Mouse (Mus musculus): Measurements from ENCODE around the gene Snapc4.
A peak's percentile ranks its signal among the peaks of the same experiment; 100 is the strongest.

The Snapc4 gene

DNA sequence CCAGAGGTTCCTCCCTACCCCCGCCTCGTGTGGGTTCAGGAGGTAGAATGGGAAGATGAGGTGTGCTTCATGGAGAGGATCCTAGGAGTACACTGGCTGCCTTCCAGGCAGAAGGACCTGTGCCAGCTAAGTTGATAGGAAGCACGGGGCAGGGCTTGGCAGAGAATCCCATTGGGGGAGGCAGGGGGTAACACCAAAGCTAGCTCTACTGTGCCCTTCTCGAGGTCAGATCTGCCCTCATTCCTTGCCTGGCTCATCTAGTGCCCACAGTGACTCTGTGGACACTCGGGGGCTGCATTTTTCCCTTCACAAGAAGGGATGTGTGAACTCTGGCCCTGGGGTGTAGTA lies 41.3 kb downstream of the Snapc4 start:
- DNase-seq (ENCODE audit: low spot score), result no peak

DNA sequence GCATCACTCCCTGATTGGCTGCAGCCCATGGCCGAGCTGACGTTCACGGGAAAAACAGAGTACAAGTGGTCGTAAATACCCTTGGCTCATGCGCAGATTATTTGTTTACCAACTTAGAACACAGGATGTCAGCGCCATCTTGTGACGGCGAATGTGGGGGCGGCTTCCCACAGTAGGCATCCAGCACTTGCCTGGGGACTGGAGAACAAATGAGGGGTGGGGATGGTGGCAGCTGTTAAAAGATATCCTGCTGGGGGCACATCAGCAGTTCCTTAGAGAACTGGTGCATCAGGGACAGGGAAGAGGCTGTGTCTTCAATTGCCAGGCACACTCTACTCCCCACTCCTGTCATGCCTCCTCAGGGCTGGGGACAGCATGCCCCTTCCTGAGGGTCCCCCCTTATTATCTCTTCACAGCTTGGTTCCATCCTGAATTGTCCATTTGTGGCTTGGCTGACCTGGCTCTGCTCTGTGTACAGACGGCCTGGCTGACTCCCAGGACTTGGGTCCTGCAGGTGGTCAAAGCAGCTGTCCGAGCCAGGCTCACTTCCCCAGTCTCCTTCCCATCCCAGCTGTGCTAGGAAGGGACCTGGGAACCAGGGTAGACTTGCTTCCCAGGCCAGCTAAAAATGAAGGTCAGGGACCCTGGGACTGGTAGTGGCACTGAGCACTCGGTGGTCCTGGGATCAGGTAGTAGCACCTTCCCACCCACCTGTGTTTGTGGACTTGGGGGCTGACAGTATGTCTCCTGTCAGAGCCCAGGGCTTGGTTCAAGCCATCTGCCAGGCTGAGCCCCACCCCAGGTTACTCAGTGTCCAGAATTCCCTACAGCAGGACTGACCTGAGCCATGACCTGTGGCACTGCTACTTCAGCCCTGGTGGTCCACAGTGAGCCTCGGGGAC lies 41.9 kb downstream of the Snapc4 start:
- DNase-seq (ENCODE audit: low spot score), result no peak

DNA sequence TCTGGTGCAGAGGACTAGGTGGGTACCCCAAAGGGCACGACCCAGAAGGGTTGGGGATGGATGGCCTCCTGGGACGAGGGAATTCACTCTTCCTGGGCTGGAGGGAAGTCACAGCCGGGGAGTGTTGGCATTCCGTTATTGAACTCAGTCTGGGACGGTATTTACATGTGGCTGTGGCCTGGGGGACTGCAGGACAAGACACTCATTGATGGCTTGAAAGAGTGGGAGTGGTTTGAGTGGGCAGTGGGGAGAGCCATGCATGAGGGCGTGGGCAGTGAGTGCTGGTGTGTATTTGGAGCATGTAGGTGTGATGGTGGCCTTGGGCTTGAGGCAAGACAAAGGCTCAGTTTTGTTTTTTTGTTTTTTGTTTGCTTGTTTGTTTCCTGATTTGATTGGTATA lies 49.8 kb downstream of the Snapc4 start:
- no peak for DNase-seq (ENCODE audit: low spot score)

DNA sequence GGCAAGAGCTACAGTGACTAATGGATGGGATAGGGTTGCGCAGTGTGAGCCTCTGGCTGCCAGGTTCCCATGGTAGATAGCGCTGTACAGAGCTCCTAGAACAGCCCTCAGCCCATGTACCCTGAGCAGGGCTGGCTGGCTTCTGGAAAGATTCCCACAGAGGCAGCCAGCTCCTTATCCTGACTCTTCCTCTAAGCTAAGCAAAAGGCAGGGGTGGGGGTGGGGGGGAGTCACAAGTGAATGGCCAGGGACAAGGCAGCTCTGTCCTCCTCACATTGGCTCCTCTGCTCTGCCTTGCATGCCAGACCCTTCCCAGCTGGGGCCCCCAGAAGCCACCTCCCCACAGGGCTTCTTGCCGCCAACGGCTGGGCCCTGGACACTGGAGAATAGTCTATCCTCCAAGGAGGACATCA lies 50.4 kb downstream of the Snapc4 start:
- no peak for DNase-seq (ENCODE audit: low spot score)

DNA sequence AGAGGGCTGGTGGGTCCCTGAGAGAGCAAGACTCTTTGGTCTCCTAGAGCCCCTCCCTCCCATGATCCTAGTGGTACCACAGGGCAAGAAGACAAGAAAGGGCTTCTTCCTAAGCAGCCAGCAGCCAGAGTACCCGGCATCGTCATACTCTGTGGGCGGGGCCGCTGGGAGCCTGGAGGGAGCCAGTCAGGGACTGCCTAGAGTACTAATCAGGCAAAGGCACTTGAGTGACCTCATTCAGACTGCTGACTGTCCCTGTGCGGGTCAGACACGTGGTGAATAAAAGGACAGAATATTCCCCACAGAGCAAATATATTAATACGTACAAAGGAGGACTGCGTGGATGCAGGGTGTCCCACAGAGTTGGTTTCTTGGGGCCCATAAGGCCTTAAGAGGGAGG lies 51.1 kb downstream of the Snapc4 start:
- DNase-seq (ENCODE audit: low spot score), result no peak

DNA sequence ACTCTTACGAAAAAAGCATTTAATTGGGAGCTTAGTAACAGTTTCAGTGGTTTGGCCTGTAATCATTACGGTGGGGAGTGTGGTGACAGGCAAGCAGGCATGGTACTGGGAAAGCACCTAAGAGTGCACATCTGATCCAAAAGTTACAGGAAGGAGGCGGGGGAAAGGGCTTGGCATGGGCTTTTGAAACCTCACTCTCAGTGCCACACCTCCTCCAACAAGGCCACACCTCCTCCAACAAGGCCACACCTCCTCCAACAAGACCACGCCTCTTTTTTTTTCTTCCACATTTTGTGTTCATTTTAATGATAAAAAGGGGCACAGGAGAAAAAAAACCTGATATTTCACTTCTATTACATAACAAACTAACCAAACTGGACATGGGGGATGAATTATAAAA lies 52.6 kb downstream of the Snapc4 start:
- no peak for DNase-seq (ENCODE audit: low spot score)

DNA sequence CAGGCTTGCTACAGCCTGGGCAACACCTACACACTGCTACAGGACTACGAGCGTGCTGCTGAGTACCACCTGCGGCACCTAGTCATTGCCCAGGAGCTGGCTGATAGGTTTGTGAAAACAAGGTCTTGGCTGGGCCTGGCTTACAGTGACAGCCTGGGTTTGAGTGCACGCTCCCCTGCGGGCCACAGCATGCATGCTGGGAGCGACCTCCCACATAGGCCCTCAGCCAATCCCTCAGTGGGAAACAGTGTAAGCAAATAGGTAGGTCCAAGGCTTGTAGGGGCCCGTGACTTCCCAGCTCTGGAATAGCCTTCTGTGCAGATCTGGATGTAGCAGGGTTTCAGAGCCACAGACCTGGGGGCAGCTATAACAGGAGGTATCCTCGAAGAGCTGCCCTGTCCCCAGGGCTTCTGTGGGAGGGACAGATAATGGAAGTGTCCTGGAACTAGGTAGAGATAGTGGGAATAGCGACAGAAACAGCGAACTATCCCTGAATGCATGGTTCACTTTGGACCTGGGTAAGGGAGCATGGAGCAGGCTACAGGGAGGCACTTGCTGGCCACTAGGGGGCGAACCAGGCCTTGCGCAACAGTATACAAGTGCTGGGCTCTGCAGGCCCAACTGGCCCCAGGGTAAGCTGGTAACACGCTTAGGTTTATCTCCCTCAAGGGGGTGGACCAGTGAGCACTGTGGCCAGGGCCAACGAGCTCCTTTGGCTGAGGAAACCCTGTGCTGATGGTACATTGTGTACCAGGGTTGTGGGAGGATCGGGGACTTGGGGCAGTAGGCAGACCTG lies 54.9 kb downstream of the Snapc4 start:
- DNase-seq (ENCODE audit: low spot score), result no peak

DNA sequence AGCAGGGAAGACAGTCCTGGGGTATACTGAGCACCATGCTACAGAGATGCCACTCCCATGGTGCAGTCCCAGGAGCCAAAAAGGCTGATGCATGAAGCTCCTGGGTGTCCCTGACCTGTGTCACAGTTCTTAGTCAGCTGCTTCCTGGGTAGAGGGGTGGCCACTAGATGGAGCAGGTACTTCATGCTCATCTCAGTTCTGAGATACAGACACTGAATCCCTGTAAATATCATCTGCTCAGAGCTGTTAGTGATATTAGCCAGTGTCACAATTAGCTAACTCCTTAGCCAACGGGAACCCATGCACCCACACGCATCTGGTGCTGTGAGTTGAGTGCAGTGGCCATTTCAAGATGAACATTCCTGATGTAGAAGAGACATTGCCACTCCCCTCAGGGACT lies 55.5 kb downstream of the Snapc4 start:
- DNase-seq (ENCODE audit: low spot score), result no peak

DNA sequence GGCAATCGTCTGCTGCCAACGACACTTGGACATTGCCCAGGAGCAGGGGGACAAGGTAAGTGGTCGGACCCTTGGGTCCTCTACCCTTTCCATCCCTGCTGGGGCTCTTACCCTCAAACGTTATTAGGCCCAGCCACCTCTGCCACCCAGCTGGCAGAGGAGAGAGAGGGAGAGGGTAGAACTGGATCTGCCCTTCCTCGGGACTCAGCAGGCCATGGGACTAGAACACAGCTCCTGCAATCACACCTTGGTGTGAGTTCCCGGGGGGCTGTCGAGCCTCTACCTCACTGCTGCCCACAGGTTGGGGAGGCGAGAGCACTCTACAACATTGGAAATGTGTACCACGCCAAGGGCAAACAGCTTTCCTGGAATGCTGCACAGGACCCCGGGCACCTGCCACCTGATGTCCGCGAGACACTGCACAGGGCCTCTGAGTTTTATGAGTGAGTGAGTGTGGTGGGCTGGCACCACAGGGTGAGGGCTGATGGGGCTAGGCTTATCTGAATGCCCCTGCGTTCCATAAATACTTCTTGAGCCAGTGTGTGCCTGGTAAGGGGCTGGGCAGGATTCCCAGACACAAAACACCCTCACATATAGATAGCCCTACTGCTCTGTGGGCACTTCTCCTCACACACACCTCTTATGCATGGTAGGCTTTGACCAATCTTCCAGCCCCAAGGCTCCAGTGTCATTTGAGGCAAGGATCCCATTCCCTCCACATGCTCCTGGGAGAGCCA lies 56.7 kb downstream of the Snapc4 start:
- DNase-seq (ENCODE audit: low spot score), result no peak

DNA sequence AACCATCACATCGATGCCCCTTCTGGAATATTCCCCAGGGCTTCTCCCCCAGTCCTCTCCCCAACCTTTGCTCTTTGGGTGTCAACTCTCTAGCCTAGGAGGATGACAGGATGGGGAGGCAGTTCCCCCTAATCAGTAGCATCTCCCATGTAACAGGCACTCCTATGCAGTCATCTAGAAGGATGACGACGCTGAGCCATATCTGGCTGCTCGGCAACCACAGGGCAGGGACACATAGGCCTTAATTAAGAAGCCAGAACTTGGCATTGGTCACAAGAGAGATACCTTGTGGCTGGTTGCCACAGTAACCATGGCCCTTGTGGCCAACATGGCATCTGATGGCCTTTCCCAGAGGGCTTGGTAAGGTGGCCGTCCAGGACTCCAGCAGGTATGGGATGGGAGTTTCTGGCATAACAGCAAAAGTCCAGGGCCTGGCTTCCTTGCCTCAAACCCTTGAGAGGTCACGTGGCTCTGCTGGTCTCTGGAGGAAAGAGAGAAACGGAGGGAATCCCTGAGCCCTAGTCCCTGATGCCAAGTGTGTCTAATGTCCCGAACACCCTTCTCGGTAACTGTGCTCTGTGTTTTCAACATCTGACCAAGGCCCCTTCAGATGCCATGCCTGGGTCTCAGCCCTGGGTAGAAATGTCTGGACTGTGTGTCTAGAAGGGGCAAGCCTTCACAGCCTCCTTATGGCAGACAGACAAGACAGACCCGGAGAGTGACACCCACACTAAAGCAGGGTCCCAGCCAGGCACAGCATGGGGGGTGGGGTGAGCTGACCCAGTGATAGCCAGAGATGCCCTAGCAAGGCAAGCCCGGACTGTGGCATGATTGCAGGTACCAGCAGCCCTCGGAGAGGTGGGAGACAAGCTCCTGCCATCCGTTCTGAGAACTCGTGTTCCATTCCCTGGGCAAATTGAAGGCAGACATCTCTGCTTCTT lies 59.9 kb downstream of the Snapc4 start:
- DNase-seq (ENCODE audit: low spot score), result no peak

DNA sequence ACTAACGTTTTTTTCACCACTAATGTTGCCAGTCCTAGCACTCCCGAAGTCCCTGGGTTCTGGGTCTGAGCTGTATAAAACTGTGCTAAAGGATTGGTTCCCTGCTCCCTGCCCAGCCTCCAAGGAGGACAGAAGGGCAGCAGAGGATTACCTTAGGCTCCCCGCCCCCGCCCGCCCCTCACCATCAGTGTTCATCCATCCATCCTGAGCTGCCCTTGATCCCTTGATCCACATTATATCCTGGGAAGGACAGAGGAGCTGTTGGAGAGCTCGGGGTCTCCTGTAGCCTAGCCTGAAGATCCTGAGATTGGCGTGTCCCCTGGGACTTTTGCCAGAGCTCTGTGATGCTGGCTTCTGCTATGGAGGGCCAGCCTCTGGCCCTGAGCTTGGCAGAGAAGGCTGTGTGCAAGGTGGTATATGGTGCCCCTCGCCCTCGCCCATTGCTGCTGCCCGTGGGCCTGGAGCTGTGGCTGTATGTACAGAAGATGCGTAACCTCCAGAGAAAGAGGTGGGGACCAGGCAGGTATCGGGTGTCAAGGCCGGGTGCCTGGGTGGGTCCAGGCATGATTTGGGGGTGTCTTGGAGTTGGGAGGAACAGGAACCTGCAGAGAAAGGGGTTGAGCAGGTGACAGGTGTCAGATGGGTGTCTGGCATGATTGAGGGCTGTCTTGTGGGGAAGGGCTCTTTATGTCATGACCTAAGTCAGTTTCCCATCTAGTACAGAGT lies 60.8 kb downstream of the Snapc4 start:
- no peak for DNase-seq (ENCODE audit: low spot score)

DNA sequence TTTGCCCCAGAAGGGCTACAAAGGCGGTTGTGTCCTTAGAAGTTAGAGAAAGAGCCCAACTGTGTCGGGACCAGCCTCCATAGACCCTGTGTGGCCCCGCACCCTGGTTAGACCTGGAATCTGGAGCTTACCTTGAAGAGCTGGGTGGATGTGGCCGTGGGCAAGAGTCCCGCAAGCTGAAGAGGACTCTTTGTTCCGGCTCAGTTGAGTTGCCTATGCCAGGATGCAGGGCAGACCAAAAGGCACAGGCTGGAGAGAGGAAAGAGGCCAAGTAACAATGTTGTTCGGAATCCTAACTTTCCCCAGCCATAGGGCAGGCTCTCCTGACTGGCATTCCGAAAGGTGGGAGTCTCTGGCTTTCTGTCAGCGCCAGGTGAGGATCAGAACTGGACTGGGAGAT lies 61.3 kb downstream of the Snapc4 start:
- no peak for DNase-seq (ENCODE audit: low spot score)

DNA sequence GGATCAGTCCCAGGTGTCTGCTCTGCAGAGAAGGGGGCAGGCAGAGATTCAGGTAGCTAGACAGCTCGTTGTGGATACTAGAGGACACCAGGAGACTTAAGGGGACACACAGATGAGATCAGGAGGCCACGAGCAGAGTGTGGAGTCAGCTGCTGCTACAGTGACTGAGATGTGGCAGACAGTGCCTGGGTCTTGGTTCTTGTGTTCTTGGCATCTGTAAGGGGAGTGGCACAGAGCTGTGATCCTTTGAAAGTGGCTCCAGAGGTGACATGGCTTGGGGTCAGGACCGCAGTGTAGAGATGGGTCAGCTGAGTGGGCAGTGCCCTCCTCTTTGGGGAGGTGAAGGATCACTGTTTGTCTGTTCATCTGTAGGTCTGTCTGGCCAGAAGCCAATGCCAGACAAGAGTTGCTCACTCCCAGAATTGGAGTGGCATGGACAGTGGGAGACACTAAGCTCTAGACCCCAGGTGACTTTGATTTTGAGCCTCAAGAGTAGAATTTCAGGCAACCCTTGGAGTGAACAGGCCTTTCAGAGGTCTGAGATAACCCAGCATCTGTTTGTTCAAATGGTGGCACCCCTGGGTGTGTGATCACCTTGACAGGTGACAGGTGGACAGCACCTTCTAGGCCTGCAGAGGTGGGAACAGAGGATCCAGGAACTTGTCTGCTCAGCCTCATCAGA lies 62.3 kb downstream of the Snapc4 start:
- no peak for DNase-seq (ENCODE audit: low spot score)

DNA sequence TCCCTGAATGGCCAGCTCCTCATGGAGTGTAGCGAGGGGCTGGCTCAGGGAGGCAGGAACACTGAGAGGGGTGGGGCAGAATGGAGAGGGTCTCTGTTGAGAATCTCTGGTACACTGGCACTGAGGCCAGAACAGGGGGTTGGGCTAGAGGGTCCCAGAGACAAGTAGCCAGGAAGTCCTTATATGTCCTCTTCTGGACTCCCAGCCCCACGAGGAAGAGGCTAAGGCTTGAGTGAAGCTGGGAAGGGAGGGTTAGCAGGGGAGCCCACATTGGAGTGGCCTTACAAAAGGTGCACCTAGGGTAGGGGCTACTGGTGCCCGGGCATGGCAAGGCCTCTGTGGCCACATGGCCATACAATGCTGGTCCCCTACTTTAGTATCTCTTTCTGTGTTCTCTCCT lies 63.1 kb downstream of the Snapc4 start:
- no peak for DNase-seq (ENCODE audit: low spot score)

DNA sequence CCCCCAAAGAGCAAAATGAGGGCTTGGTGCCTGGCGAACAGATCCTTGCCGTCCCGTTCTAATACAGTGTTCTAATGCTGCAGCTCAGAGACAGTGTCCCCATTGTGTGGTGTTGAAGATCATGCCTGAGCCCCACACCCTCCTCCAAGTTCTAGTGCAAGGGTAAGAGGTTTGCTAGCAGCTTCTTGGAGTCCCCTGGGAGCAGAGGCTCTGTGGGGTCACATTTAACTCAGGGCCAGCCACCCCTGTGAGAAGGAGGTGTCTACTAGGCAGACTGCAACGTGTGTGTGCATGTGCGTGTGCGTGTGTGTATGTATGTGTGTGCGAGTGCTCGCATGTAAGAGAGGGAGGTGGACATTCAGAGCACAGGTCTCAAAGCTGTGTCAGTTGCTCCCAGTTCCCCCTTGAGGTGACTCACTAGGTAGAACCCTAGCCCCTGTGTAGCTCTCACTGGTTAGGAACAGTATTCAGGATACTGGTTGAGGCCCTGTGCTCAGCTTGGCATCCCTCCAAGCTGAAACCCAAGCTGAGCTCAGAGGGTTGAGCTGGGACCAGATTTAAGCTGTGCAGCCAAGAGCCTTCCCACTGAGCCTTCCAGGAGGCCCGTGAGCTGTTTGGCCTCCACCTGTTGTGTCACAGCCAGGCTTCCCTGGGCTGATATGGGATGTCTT lies 63.7 kb downstream of the Snapc4 start:
- no peak for DNase-seq (ENCODE audit: low spot score)

DNA sequence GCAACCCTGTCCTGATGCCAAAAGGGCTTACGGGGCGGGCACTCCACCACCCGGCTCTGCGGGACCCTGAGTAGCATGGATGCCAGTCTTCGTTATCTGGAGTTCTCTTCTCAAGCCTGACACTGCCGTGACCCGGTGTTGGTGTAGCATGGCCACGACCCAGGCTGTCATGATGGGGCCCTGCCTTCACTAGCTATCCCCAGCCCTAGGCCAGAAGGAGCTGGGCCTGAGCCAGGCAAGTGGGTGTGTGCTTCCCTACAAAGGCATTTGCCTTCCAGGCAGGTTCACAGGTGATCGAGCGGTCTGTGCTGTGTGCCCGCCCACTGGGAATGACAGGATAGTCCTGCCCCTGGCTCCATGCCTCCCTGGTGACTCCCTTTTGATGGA lies 64.5 kb downstream of the Snapc4 start:
- peak; percentile 43 for DNase-seq (ENCODE audit: low spot score)

DNA sequence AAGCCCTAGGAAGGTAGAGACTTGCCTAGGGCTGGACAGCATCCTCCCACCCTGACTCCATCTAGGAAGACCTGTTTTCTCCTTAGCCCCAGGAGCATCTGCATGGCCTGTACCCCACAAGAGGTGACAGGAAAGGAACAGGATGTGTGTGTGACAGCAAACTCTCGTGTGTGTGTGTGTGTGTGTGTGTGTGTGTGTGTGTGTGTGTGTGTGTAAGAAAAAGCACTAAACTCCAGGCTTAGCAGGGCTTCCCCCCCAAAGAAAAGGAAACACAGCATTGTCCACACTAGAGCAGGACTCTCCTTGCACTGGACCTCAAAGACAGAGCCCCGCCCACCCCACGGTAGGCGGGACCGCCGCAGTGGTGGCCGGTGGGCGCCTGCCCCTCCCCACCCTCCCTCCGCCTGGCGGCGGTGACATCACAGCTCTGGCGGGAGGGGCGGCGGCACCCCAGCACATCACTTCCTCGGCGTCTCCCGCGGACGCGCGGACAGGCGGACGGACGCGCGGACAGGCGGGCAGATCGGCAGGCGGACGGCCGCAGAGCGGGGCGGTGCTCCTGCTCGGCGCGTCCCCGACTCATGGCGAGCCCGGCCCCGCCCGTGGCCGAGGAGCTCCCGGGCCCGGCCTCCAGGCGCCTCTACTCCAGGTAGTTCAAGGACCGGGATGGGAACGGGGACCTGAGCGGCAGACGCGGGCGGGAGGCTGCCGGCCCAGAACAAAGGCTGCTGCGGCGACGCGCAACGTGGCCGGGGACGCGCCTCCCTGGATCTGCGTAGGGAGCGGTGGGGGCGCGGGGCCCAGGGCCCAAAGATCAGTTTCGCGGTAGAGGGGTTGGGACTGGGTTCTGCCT lies 65.2 kb downstream of the Snapc4 start, which contains the start of gene Gpsm1:
Gene Gpsm1, plus strand, starts transcription at position 444 of the 853 bp plus-strand sequence.
- peak; percentile 50 for DNase-seq (ENCODE audit: low spot score)

DNA sequence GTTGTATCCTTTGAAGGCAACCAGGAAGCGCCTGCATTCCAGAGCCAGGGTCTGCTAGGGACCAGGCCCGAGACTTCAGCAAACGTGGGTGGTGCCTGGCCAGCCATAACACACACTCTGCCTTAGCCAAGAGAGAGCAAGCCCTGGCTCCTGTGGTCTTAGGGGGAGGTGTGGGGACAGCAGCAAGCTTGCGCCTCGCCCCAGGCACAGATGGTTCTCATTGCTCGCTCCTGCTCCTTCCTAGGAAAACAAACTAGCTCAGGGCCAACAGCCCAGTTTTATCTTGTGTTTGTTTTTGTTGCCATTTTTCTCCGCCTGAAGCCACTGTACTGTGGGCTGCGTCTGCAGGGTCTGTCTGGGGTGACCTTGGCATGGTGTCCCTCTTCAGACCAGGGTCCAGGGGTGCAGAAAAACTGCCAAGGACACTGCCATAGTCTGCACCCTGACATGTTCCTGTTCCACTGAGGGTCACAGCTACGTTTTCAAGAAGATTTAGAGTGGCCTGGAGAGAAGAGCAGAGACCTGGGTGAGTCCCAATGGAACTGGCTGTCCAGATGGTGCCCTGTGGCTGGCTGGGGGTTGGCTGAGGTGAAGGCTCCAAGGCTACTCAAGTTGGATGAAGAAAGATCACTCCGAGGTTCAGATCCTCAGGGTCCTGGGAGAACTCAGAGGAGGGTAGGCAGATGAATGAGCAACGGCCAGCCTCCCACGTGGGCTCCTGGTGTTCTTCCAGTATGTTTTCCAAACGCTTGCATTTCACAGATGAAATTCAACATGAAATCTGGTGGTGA lies 66.0 kb downstream of the Snapc4 start:
- peak; percentile 35 for DNase-seq (ENCODE audit: low spot score)
